Mouse (Mus musculus) hindbrain, embryonic 16.5 days (tissue): ENCODE results near the gene Dnm3. TPM values are rescaled to one million over a fixed set of nuclear protein-coding genes. Genes with fewer than 3 reads are reported as not detected.
A peak's percentile ranks its signal among the peaks of the same experiment; 100 is the strongest.

Experiments
- ATAC-seq: fragments of 200-750 bp; cut with Nextera tagmentation; 2 replicates; pipeline ENCODE4 v1.8.0; 2017; ENCODE audit warnings: moderate TSS enrichment, moderate library complexity
- H3K27ac ChIP-seq: fragments of 300-500 bp; sonication (generic); 2 replicates; pipeline ENCODE4 v1.5.1; 2014; ENCODE audit warnings: low read depth, mild to moderate bottlenecking, control low read depth, low read length, moderate library complexity
- H3K27me3 ChIP-seq: fragments of 300-500 bp; sonication (generic); replicated peaks from 2 replicates; pipeline ENCODE4 v1.6.1; 2014; ENCODE audit warnings: low read length; ENCODE audit not compliant: control insufficient read depth, insufficient read depth
- H3K36me3 ChIP-seq: fragments of 300-500 bp; sonication (generic); 2 replicates; pipeline ENCODE4 v1.6.1; 2014; ENCODE audit warnings: mild to moderate bottlenecking, low read length, moderate library complexity, mixed read lengths; ENCODE audit not compliant: control insufficient read depth, insufficient read depth
- H3K4me1 ChIP-seq: fragments of 300-500 bp; sonication (generic); 2 replicates; pipeline ENCODE4 v1.6.1; 2014; ENCODE audit warnings: low read depth, low read length; ENCODE audit not compliant: control insufficient read depth, insufficient read depth
- H3K4me2 ChIP-seq: fragments of 300-500 bp; sonication (generic); 2 replicates; pipeline ENCODE4 v1.6.1; 2014; ENCODE audit warnings: mild to moderate bottlenecking, low read length, control low read depth, moderate library complexity
- H3K4me3 ChIP-seq: fragments of 300-500 bp; sonication (generic); 2 replicates; pipeline ENCODE4 v1.5.1; 2014; ENCODE audit warnings: mild to moderate bottlenecking, low read length, control low read depth, moderate library complexity
- H3K9ac ChIP-seq: fragments of 300-500 bp; sonication (generic); 2 replicates; pipeline ENCODE4 v1.6.1; 2014; ENCODE audit warnings: low read depth, mild to moderate bottlenecking, control low read depth, low read length, moderate library complexity
- H3K9me3 ChIP-seq: fragments of 300-500 bp; sonication (generic); 2 replicates; pipeline ENCODE4 v1.6.1; 2014; ENCODE audit warnings: mild to moderate bottlenecking, low read length, moderate library complexity; ENCODE audit not compliant: control insufficient read depth
- WGBS: fragments of 180-500 bp; shearing (Covaris S2); extraction: QIAGEN DNeasy Blood & Tissue Kit; methylation state at CpG from one replicate; pipeline ENCODE4 v1.1.7; 2014; 5-methylcytosine and 5-hydroxymethylcytosine counted together
- polyA plus RNA-seq: library from polyadenylated mRNA; unstranded; fragments of >200 nt; fragmentation: Nextera tagmentation; extraction: Ambion mirVana; gene quantifications from 2 replicates; pipeline ENCODE4 v1.2.1, GENCODE M21; 2015

Gene Dnm3
- polyA plus RNA-seq, 1 experiment from 2014 or later: 57.1 TPM

GRCm38 (mm10) chr1:162092899-162093659 lies 384.8 kb downstream of the Dnm3 start:
- Histone ChIP-seq H3K27ac (no peak overlapping the region), H3K4me2 (no peak overlapping the region), H3K4me3 (no peak overlapping the region), H3K27me3 (no peaks in the 10 kb centered on the region), H3K9me3 (no peaks in the 10 kb centered on the region; the same call in 1 of the 2 replicates), H3K9ac (no peak overlapping the region), H3K4me1 (no peaks in the 10 kb centered on the region), H3K36me3 (no peaks in the 10 kb centered on the region)
- ATAC-seq: no peak
- WGBS: 71% methylated on average over 3 of the region's 3 CpGs

GRCm38 (mm10) chr1:162092401-162092800 lies 385.4 kb downstream of the Dnm3 start:
- no peaks in the 10 kb centered on the region for H3K36me3 ChIP-seq
- H3K9ac ChIP-seq: no peak overlapping the region
- H3K4me2 ChIP-seq: no peak overlapping the region
- 83% methylated on average over 8 of the region's 8 CpGs for WGBS
- no peaks in the 10 kb centered on the region; the same call in 1 of the 2 replicates for H3K9me3 ChIP-seq
- H3K27ac ChIP-seq: no peak overlapping the region
- no peak for ATAC-seq
- no peaks in the 10 kb centered on the region for H3K4me1 ChIP-seq
- no peaks in the 10 kb centered on the region for H3K27me3 ChIP-seq
- H3K4me3 ChIP-seq: no peak overlapping the region

GRCm38 (mm10) chr1:162083886-162084478 lies 393.9 kb downstream of the Dnm3 start:
- Histone ChIP-seq H3K4me1 (0 out of 2 replicates have a peak, but pooled peaks cover 2% of the 10 kb centered on the region), H3K9me3 (no peaks in the 10 kb centered on the region), H3K4me2 (no peak overlapping the region), H3K27ac (no peak overlapping the region), H3K9ac (no peak overlapping the region), H3K4me3 (no peak overlapping the region), H3K36me3 (no peaks in the 10 kb centered on the region), H3K27me3 (no peaks in the 10 kb centered on the region)
- WGBS: 72% methylated on average over 9 of the region's 9 CpGs
- no peak for ATAC-seq

- ATAC-seq: no peak
- WGBS: 81% methylated on average over 2 of the region's 2 CpGs
- Histone ChIP-seq H3K4me3 (no peak overlapping the region), H3K9me3 (no peaks in the 10 kb centered on the region), H3K4me2 (no peak overlapping the region), H3K27ac (no peak overlapping the region), H3K4me1 (0 out of 2 replicates have a peak, but pooled peaks cover 2% of the 10 kb centered on the region), H3K9ac (no peak overlapping the region), H3K36me3 (no peaks in the 10 kb centered on the region), H3K27me3 (no peaks in the 10 kb centered on the region)
Observed at GRCm38 (mm10) chr1:162083354-162083753, 394.5 kb downstream of the Dnm3 start.

GRCm38 (mm10) chr1:162082711-162083110 lies 395.1 kb downstream of the Dnm3 start:
- H3K4me2 ChIP-seq: no peak overlapping the region
- H3K36me3 ChIP-seq: no peaks in the 10 kb centered on the region
- no peak overlapping the region for H3K4me3 ChIP-seq
- no peak for ATAC-seq
- no peaks in the 10 kb centered on the region for H3K9me3 ChIP-seq
- no peaks in the 10 kb centered on the region for H3K27me3 ChIP-seq
- H3K9ac ChIP-seq: no peak overlapping the region
- no peak overlapping the region for H3K27ac ChIP-seq
- 0 out of 2 replicates have a peak, but pooled peaks cover 2% of the 10 kb centered on the region for H3K4me1 ChIP-seq
- WGBS: 77% methylated on average over 7 of the region's 7 CpGs

- 71% methylated on average over 8 of the region's 8 CpGs for WGBS
Observed at GRCm38 (mm10) chr1:162081693-162082372, 396.0 kb downstream of the Dnm3 start.

GRCm38 (mm10) chr1:162079989-162080388 lies 397.8 kb downstream of the Dnm3 start:
- H3K27ac ChIP-seq: no peak overlapping the region
- ATAC-seq: no peak
- H3K9me3 ChIP-seq: no peaks in the 10 kb centered on the region
- WGBS: 90% methylated on average over 7 of the region's 7 CpGs
- H3K9ac ChIP-seq: no peak overlapping the region
- no peaks in the 10 kb centered on the region for H3K27me3 ChIP-seq
- H3K4me1 ChIP-seq: 0 out of 2 replicates have a peak, but pooled peaks cover 2% of the 10 kb centered on the region
- H3K4me2 ChIP-seq: no peak overlapping the region
- H3K36me3 ChIP-seq: no peaks in the 10 kb centered on the region
- no peak overlapping the region for H3K4me3 ChIP-seq

More at GRCm38 (mm10) chr1:162081693-162082372, 396.0 kb downstream of the Dnm3 start:
- Histone ChIP-seq H3K4me1 (0 out of 2 replicates have a peak, but pooled peaks cover 2% of the 10 kb centered on the region), H3K9ac (no peak overlapping the region), H3K4me2 (no peak overlapping the region), H3K4me3 (no peak overlapping the region), H3K36me3 (no peaks in the 10 kb centered on the region), H3K27me3 (no peaks in the 10 kb centered on the region), H3K9me3 (no peaks in the 10 kb centered on the region), H3K27ac (no peak overlapping the region)
- no peak for ATAC-seq

GRCm38 (mm10) chr1:162077454-162077853 lies 400.4 kb downstream of the Dnm3 start:
- no peak overlapping the region for H3K9ac ChIP-seq
- no peak overlapping the region for H3K27ac ChIP-seq
- H3K4me3 ChIP-seq: no peak overlapping the region
- WGBS: 61% methylated on average over 6 of the region's 6 CpGs
- H3K4me2 ChIP-seq: no peak overlapping the region
- H3K36me3 ChIP-seq: no peaks in the 10 kb centered on the region
- H3K4me1 ChIP-seq: no peaks in the 10 kb centered on the region
- 0 out of 2 replicates have a peak, but pooled peaks have one; percentile 12 for ATAC-seq
- H3K27me3 ChIP-seq: no peaks in the 10 kb centered on the region
- no peaks in the 10 kb centered on the region for H3K9me3 ChIP-seq

GRCm38 (mm10) chr1:162076581-162077001 lies 401.2 kb downstream of the Dnm3 start:
- no peaks in the 10 kb centered on the region for H3K9me3 ChIP-seq
- 65% methylated on average over 10 of the region's 10 CpGs for WGBS
- no peaks in the 10 kb centered on the region for H3K27me3 ChIP-seq
- ATAC-seq: no peak
- H3K4me1 ChIP-seq: no peaks in the 10 kb centered on the region
- no peak overlapping the region for H3K9ac ChIP-seq
- no peak overlapping the region for H3K4me2 ChIP-seq
- H3K36me3 ChIP-seq: no peaks in the 10 kb centered on the region
- H3K4me3 ChIP-seq: no peak overlapping the region
- H3K27ac ChIP-seq: peak overlapping the region; percentile 20; the same call in 1 of the 2 replicates
